Mouse (Mus musculus): ENCODE measurements at regions not wholly inside any gene's neighbourhood (a gene's known extent, or its start where the extent isn't known, plus 50 kb on each side); places are given as distances from the start of the nearest gene placed in this dataset.

DNA sequence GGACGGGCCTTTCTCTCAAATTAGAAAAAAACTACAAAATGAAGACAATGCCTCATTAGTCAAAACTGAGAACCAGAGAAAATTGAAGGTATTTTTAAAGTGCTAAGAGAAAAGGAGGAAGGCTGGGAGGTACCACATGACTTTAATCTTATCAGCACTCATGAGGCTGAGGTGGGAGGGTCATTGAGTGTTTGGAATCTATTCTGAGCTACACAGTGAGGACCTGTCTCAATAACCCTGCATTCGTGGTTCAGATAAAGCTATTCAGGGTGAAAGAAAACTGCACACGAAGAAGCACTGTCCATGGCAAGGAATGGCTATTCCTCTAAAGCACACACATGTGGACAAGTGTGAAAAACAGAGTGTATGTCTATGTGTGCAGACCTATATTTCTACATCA, 644.0 kb downstream of the Sqor start:
- ATAC-seq (ENCODE audit: low read depth) = no peak
- WGBS = 26% methylated on average over 3 of the region's 3 CpGs
- H3K4me1 ChIP-seq (replicated peaks; ENCODE audit: control insufficient read depth, insufficient read depth, low read length) = no peaks in the 10 kb centered on the region
- no peak overlapping the region for H3K4me3 ChIP-seq (ENCODE audit: low read length)
- H3K27me3 ChIP-seq (ENCODE audit: control insufficient read depth, insufficient read depth, low read depth, low read length) = no peaks in the 10 kb centered on the region
- H3K9me3 ChIP-seq (ENCODE audit: control insufficient read depth, low read length) = no peaks in the 10 kb centered on the region
- H3K9ac ChIP-seq (ENCODE audit: low read length) = no peak overlapping the region
- no peak overlapping the region for H3K4me2 ChIP-seq (ENCODE audit: low read depth, low read length)
- H3K27ac ChIP-seq (ENCODE audit: low read length) = no peak overlapping the region
- no peaks in the 10 kb centered on the region for H3K36me3 ChIP-seq (ENCODE audit: control insufficient read depth, insufficient read depth, low read length)

DNA sequence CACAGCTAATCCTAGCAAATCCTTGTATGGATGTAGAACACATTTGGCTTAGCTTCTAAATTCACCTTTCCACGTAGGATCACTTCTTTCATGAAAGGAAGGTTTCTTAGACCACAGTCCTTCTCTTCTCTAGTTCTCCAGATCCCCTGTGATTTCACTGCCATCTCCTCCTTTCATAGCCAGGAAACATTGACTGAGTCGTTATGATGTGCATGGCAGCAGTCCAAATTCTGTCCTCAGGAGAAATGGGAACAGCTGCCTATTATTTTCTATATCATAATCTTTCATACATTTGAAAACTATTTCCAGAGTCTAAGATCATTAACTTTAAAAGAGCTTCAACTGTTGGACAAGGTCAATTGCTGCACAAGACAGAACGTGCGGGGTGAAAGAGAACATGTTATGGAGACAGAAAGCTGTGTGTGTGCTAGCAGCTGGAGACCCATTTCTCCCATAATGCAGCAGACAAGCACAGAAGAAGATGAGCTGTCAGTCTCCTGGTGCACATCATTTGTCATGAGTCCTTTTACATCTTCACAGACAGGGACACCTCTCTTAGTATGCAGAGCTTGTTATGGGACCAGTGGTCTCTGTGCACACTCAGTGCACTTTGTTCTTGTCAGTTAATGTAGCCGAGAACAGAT, 631.6 kb upstream of the Sema6d start:
- Histone ChIP-seq H3K4me2 (ENCODE audit: low read depth, low read length) (no peak overlapping the region), H3K27ac (ENCODE audit: low read length) (no peak overlapping the region), H3K27me3 (ENCODE audit: control insufficient read depth, insufficient read depth, low read depth, low read length) (no peaks in the 10 kb centered on the region), H3K4me3 (ENCODE audit: low read length) (no peak overlapping the region), H3K36me3 (ENCODE audit: control insufficient read depth, insufficient read depth, low read length) (no peaks in the 10 kb centered on the region), H3K4me1 (replicated peaks; ENCODE audit: control insufficient read depth, insufficient read depth, low read length) (no peaks in the 10 kb centered on the region), H3K9me3 (ENCODE audit: control insufficient read depth, low read length) (no peaks in the 10 kb centered on the region), H3K9ac (ENCODE audit: low read length) (no peak overlapping the region)
- WGBS = 38% methylated on average over 5 of the region's 5 CpGs
- ATAC-seq (ENCODE audit: low read depth) = peak; percentile 94

DNA sequence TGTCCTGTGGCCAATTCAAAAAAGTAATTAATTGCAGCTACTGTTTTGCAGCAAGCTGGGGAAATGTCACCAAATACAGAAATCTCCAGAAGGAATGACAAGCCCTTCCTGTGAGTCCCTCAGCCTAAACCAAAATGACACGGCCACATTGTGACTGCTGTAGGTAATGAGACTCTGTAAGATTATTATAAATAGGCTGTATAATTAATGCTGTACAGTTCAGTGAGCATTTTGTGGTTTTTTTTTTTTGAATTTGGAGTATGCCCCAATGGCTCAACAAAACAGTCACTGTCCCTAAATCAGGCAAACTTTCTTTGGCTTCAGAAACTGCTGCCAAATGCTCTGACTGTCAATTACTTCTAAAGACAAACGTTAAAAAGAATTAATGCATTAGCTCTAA, 615.9 kb upstream of the Sema6d start:
- WGBS = 47% methylated on average over 2 of the region's 2 CpGs
- no peak overlapping the region for H3K4me2 ChIP-seq (ENCODE audit: low read depth, low read length)
- no peak overlapping the region for H3K4me3 ChIP-seq (ENCODE audit: low read length)
- no peak overlapping the region for H3K9ac ChIP-seq (ENCODE audit: low read length)
- H3K27ac ChIP-seq (ENCODE audit: low read length) = no peak overlapping the region
- no peaks in the 10 kb centered on the region for H3K27me3 ChIP-seq (ENCODE audit: control insufficient read depth, insufficient read depth, low read depth, low read length)
- H3K9me3 ChIP-seq (ENCODE audit: control insufficient read depth, low read length) = no peaks in the 10 kb centered on the region
- no peak for ATAC-seq (ENCODE audit: low read depth)
- no peaks in the 10 kb centered on the region for H3K4me1 ChIP-seq (replicated peaks; ENCODE audit: control insufficient read depth, insufficient read depth, low read length)
- no peaks in the 10 kb centered on the region for H3K36me3 ChIP-seq (ENCODE audit: control insufficient read depth, insufficient read depth, low read length)

DNA sequence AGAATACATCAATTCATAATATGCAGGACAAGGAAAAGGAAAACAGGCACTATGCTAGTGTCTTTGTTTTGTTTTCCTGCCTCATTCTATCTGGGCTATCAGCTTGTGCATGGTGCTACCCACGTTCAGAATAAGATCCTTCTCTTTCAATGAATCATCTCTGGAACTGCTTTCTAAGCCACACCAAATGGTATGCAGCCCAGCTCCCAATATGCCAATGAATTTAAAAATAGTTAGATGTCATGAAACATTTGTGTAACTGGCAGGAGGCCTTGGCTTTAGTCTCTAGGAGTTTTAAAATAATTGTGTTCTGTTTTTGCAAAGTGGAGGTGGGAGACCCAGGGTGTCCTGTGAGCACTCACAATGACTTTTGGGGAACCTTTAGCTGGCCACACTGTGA, 603.1 kb upstream of the Sema6d start:
- no peaks in the 10 kb centered on the region for H3K27me3 ChIP-seq (ENCODE audit: control insufficient read depth, insufficient read depth, low read depth, low read length)
- H3K9me3 ChIP-seq (ENCODE audit: control insufficient read depth, low read length) = no peaks in the 10 kb centered on the region
- H3K4me3 ChIP-seq (ENCODE audit: low read length) = no peak overlapping the region
- H3K36me3 ChIP-seq (ENCODE audit: control insufficient read depth, insufficient read depth, low read length) = no peaks in the 10 kb centered on the region
- no peak overlapping the region for H3K9ac ChIP-seq (ENCODE audit: low read length)
- 47% methylated on average over 1 of the region's 1 CpGs for WGBS
- ATAC-seq (ENCODE audit: low read depth) = no peak
- H3K4me2 ChIP-seq (ENCODE audit: low read depth, low read length) = no peak overlapping the region
- H3K27ac ChIP-seq (ENCODE audit: low read length) = no peak overlapping the region
- H3K4me1 ChIP-seq (replicated peaks; ENCODE audit: control insufficient read depth, insufficient read depth, low read length) = no peaks in the 10 kb centered on the region

DNA sequence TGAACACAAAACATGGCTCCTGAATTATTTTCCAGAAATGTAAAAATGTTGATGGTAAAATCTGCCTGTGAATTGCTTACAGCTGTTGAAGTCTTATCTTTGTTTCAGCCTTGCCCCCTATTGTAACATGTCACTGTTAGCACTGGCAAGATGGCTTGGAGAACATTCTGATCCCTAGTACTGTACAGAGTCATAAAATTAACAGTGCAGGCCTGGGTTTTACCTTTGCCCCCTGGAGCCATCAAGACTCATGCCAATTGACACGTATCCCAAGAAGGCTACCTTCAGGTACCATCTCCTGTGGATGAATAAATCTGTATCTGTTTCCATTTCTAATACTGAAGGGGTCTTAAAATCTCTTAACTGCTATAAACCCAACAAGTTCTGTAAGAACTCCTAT, 583.6 kb upstream of the Sema6d start:
- no peak for ATAC-seq (ENCODE audit: low read depth)
- H3K4me2 ChIP-seq (ENCODE audit: low read depth, low read length) = no peak overlapping the region
- no peak overlapping the region for H3K4me3 ChIP-seq (ENCODE audit: low read length)
- H3K27me3 ChIP-seq (ENCODE audit: control insufficient read depth, insufficient read depth, low read depth, low read length) = no peaks in the 10 kb centered on the region
- H3K4me1 ChIP-seq (replicated peaks; ENCODE audit: control insufficient read depth, insufficient read depth, low read length) = no peaks in the 10 kb centered on the region
- H3K9me3 ChIP-seq (ENCODE audit: control insufficient read depth, low read length) = no peaks in the 10 kb centered on the region
- WGBS = 85% methylated on average over 1 of the region's 1 CpGs
- H3K9ac ChIP-seq (ENCODE audit: low read length) = no peak overlapping the region
- no peak overlapping the region for H3K27ac ChIP-seq (ENCODE audit: low read length)
- no peaks in the 10 kb centered on the region for H3K36me3 ChIP-seq (ENCODE audit: control insufficient read depth, insufficient read depth, low read length)

DNA sequence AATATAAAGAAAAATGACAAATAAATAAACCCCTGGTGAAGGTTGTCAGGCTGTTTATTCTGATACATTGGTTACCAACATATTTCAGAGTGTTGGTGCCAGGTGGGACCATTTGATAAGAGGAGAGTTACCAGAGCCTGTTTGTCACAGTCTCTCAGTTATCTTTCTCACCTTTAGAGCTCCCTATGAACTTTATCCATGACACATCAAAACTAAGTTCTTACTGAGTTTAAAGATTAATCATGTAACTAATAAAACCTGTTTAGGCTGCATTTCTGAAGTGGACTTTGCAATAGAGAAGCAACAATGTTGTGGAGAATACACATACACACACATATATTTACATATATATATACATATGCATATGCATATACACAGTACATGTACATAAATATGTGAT, 582.7 kb upstream of the Sema6d start:
- no peaks in the 10 kb centered on the region for H3K27me3 ChIP-seq (ENCODE audit: control insufficient read depth, insufficient read depth, low read depth, low read length)
- no peak for ATAC-seq (ENCODE audit: low read depth)
- no peaks in the 10 kb centered on the region for H3K4me1 ChIP-seq (replicated peaks; ENCODE audit: control insufficient read depth, insufficient read depth, low read length)
- H3K27ac ChIP-seq (ENCODE audit: low read length) = no peak overlapping the region
- no peak overlapping the region for H3K4me3 ChIP-seq (ENCODE audit: low read length)
- H3K9me3 ChIP-seq (ENCODE audit: control insufficient read depth, low read length) = no peaks in the 10 kb centered on the region
- H3K36me3 ChIP-seq (ENCODE audit: control insufficient read depth, insufficient read depth, low read length) = no peaks in the 10 kb centered on the region
- no peak overlapping the region for H3K4me2 ChIP-seq (ENCODE audit: low read depth, low read length)
- no peak overlapping the region for H3K9ac ChIP-seq (ENCODE audit: low read length)

DNA sequence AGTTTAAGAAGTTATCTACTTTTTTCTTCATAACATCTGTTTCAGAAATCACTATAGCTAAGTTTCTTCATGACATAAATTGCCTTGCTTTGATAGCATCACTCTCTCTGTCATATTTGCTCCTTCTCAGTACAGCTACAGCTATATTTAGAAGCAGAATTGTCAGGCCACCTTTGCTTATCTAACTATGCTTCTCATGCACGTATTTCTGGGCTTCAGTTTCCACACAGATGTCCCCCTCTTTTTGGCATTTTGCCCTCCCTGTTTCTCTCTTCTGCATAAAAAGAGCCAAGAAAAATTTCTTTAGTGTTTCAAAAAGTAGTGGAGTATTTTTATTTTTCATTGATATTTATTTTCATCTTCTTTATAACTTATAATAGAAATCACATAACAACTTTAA, 560.9 kb upstream of the Sema6d start:
- no peak overlapping the region for H3K9ac ChIP-seq (ENCODE audit: low read length)
- H3K27ac ChIP-seq (ENCODE audit: low read length) = no peak overlapping the region
- no peaks in the 10 kb centered on the region for H3K9me3 ChIP-seq (ENCODE audit: control insufficient read depth, low read length)
- no peak for ATAC-seq (ENCODE audit: low read depth)
- no peaks in the 10 kb centered on the region for H3K4me1 ChIP-seq (replicated peaks; ENCODE audit: control insufficient read depth, insufficient read depth, low read length)
- H3K4me2 ChIP-seq (ENCODE audit: low read depth, low read length) = no peak overlapping the region
- 39% methylated on average over 1 of the region's 1 CpGs for WGBS
- H3K4me3 ChIP-seq (ENCODE audit: low read length) = no peak overlapping the region
- H3K27me3 ChIP-seq (ENCODE audit: control insufficient read depth, insufficient read depth, low read depth, low read length) = no peaks in the 10 kb centered on the region
- no peaks in the 10 kb centered on the region for H3K36me3 ChIP-seq (ENCODE audit: control insufficient read depth, insufficient read depth, low read length)

DNA sequence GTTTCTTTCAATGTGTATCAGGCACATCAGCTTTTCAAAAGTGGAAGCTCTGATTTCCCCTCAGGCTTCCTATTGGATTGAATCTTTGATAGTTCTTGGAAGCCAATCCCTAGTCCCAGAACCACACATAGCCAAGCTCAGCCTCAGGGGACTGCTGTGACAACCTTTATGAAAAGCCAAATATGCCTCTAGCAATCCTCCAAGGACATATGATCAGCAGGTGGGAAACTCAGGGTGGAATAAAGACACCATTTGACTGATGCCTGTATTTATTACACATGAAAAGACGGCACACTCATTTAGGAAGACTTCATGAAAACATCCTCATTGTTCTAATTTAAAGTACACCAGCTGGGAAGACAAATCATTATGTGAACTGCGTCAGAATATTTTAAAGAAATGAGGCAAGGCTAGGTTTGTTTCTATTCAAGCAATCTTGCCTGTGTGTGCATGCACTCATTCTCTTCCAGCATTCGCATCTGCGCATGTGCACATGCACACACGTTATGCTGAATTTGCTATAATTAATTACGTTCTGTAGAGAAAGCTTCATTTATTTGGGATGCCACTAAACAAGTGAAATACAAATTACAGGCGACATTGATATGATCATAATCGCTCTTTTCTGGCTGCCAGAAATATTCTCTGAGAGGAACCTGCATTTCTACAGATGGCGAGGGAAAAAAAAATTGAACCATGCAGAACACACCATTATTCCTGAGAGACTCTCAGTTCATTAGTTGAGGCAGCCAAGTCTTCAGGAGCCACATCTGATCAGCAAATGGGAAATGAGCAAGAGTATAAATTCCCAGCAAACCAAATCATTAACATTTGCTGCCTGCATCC, 556.6 kb upstream of the Sema6d start:
- H3K36me3 ChIP-seq (ENCODE audit: control insufficient read depth, insufficient read depth, low read length) = no peaks in the 10 kb centered on the region
- H3K27ac ChIP-seq (ENCODE audit: low read length) = no peak overlapping the region
- H3K4me2 ChIP-seq (ENCODE audit: low read depth, low read length) = no peak overlapping the region
- 79% methylated on average over 9 of the region's 9 CpGs for WGBS
- no peaks in the 10 kb centered on the region for H3K9me3 ChIP-seq (ENCODE audit: control insufficient read depth, low read length)
- no peaks in the 10 kb centered on the region for H3K27me3 ChIP-seq (ENCODE audit: control insufficient read depth, insufficient read depth, low read depth, low read length)
- ATAC-seq (ENCODE audit: low read depth) = no peak
- no peak overlapping the region for H3K4me3 ChIP-seq (ENCODE audit: low read length)
- no peaks in the 10 kb centered on the region for H3K4me1 ChIP-seq (replicated peaks; ENCODE audit: control insufficient read depth, insufficient read depth, low read length)
- no peak overlapping the region for H3K9ac ChIP-seq (ENCODE audit: low read length)

DNA sequence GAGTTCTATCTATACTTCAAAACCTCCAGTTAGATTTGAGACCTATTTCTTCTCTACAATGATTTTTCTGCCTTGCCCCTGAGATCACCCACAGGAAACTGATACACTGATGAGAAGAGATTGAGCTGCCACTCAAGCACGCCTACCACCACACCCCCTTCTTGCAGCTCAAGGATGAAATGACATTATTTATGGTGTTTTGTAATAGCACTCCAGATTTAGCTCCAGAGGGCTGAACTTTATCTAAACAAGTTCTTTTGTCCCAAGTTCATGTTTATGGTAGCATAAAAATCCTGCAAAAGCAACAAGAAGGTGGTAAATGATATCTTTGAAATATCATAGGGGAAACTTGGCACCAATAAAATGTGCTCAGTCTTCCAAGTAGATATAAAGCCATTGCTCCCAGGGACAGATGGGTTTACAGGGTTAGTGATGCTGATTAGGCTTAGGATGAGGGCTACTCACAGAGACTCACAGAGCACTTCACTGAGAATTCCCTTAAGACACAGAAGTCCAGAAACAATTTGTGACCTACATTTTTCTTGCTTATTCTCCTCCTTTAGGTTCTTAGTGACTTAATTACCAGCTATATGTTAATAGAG, 538.4 kb upstream of the Sema6d start:
- no peaks in the 10 kb centered on the region for H3K27me3 ChIP-seq (ENCODE audit: control insufficient read depth, insufficient read depth, low read depth, low read length)
- H3K4me3 ChIP-seq (ENCODE audit: low read length) = no peak overlapping the region
- ATAC-seq (ENCODE audit: low read depth) = 0 out of 2 replicates have a peak, but pooled peaks have one; percentile 28
- 26% methylated on average over 1 of the region's 1 CpGs for WGBS
- H3K9me3 ChIP-seq (ENCODE audit: control insufficient read depth, low read length) = no peaks in the 10 kb centered on the region
- H3K4me2 ChIP-seq (ENCODE audit: low read depth, low read length) = no peak overlapping the region
- H3K9ac ChIP-seq (ENCODE audit: low read length) = no peak overlapping the region
- H3K36me3 ChIP-seq (ENCODE audit: control insufficient read depth, insufficient read depth, low read length) = no peaks in the 10 kb centered on the region
- H3K27ac ChIP-seq (ENCODE audit: low read length) = no peak overlapping the region
- H3K4me1 ChIP-seq (replicated peaks; ENCODE audit: control insufficient read depth, insufficient read depth, low read length) = no peaks in the 10 kb centered on the region
